Mouse (Mus musculus) midbrain, embryonic 11.5 days (tissue): ENCODE data around the gene Osbpl11. TPM values are rescaled to one million over a fixed set of nuclear protein-coding genes. Genes with fewer than 3 reads are reported as not detected.

Experiments
- ATAC-seq: fragments of 200-750 bp; cut with Nextera tagmentation; 2 replicates; pipeline ENCODE4 v1.8.0; 2017; ENCODE audit warnings: moderate TSS enrichment, moderate library complexity; ENCODE audit not compliant: low FRiP score
- DNase-seq: peaks from one replicate; pipeline ENCODE4 v3.0.0; 2015; ENCODE audit warnings: low spot score; ENCODE audit errors: missing footprints
- H3K27ac ChIP-seq: fragments of 300-500 bp; sonication (generic); 2 replicates; pipeline ENCODE4 v1.5.1; 2014; ENCODE audit warnings: low read depth, low read length
- H3K27me3 ChIP-seq: fragments of 300-500 bp; sonication (generic); 2 replicates; pipeline ENCODE4 v1.6.1; 2014; ENCODE audit warnings: mild to moderate bottlenecking, low read length, moderate library complexity, mixed read lengths; ENCODE audit not compliant: control insufficient read depth, insufficient read depth
- H3K36me3 ChIP-seq: fragments of 300-500 bp; sonication (generic); 2 replicates; pipeline ENCODE4 v1.6.1; 2014; ENCODE audit warnings: mild to moderate bottlenecking, low read length, moderate library complexity, mixed read lengths; ENCODE audit not compliant: control insufficient read depth, insufficient read depth
- H3K4me1 ChIP-seq: fragments of 300-500 bp; sonication (generic); 2 replicates; pipeline ENCODE4 v1.6.1; 2014; ENCODE audit warnings: low read length; ENCODE audit not compliant: control insufficient read depth, insufficient read depth
- H3K4me2 ChIP-seq: fragments of 300-500 bp; sonication (generic); 2 replicates; pipeline ENCODE4 v1.6.1; 2014; ENCODE audit warnings: mild to moderate bottlenecking, moderate library complexity
- H3K4me3 ChIP-seq: fragments of 300-500 bp; sonication (generic); 2 replicates; pipeline ENCODE4 v1.5.1; 2014; ENCODE audit warnings: low read depth, low read length
- H3K9ac ChIP-seq: fragments of 300-500 bp; sonication (generic); 2 replicates; pipeline ENCODE4 v1.6.1; 2014; ENCODE audit warnings: low read length
- H3K9me3 ChIP-seq: fragments of 300-500 bp; sonication (generic); 2 replicates; pipeline ENCODE4 v1.6.1; 2016; ENCODE audit warnings: low read length; ENCODE audit not compliant: control insufficient read depth
- WGBS: fragments of 180-500 bp; shearing (Covaris S2); extraction: QIAGEN DNeasy Blood & Tissue Kit; methylation state at CpG from one replicate; pipeline ENCODE4 v1.1.7; 2014; 5-methylcytosine and 5-hydroxymethylcytosine counted together
- polyA plus RNA-seq: library from polyadenylated mRNA; unstranded; fragments of >200 nt; fragmentation: Nextera tagmentation; extraction: Ambion mirVana; gene quantifications from 2 replicates; pipeline ENCODE4 v1.2.1, GENCODE M21; 2014

Gene Osbpl11
- polyA plus RNA-seq, 1 experiment from 2014 or later = 25.2 TPM

DNA sequence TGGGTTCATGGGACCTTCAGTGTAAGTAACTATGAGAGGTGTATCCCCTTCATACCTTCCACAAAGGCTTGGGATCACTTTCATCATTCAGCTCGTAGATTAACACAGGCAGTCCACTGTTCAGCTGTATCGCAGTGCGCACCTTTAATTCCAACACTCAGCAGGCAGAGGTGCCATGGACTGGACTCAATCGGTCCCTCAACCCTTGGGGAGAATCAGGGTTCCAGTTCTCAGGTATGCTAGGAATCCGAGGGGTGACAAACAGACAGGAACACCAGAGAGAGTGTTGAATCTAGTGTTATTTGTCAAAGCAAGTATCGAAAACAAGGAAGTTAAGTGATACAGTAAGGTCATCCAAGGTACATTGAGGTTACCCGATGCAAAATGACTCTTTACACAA, 107.4 kb downstream of the Osbpl11 start:
- no peak overlapping the region for H3K9ac ChIP-seq
- no peak overlapping the region for H3K4me2 ChIP-seq
- peak; percentile 74 for DNase-seq
- peaks cover 26% of the 10 kb centered on the region for H3K36me3 ChIP-seq
- H3K9me3 ChIP-seq = peaks cover 5% of the 10 kb centered on the region
- no peak overlapping the region for H3K4me3 ChIP-seq
- H3K4me1 ChIP-seq = no peaks in the 10 kb centered on the region
- no peak for ATAC-seq
- H3K27ac ChIP-seq = no peak overlapping the region
- no peaks in the 10 kb centered on the region for H3K27me3 ChIP-seq
- 97% methylated on average over 7 of the region's 7 CpGs for WGBS

Other genes starting within 250 kb of the Osbpl11 start
- gene Iqcg, start 128.9 kb upstream of the Osbpl11 start, polyA plus RNA-seq = 5.7 and 6.5 TPM in 2 replicates
- gene Rpl35a, start 128.6 kb upstream of the Osbpl11 start, polyA plus RNA-seq = 809 and 861 TPM in 2 replicates
- 2.7 and 3.3 TPM in 2 replicates for gene Lmln, start 122.5 kb upstream of the Osbpl11 start, polyA plus RNA-seq
- 86.9 and 92.9 TPM in 2 replicates for gene Snx4, start 66.4 kb downstream of the Osbpl11 start, polyA plus RNA-seq
- gene Zfp148, start 195.8 kb downstream of the Osbpl11 start, polyA plus RNA-seq = 49.1 and 53.8 TPM in 2 replicates